Mouse (Mus musculus): ENCODE measurements around the gene Spdl1. TPM values are rescaled to one million over a fixed set of nuclear protein-coding genes. Genes with fewer than 3 reads are reported as not detected.

Spdl1 gene
- total RNA-seq, 2 experiments from 2014 or later, result 0.36 to 0.42 TPM

- intact Hi-C loops (cut with DNase I), result no loop called here
- no peak for DNase-seq (ENCODE audit: low spot score)
These were observed 69.6 kb downstream of the Spdl1 start for GRCm38 (mm10) chr11:34763739-34764361.

GRCm38 (mm10) chr11:34762570-34763127 lies 70.8 kb downstream of the Spdl1 start:
- intact Hi-C loops (cut with DNase I), result no loop called here
- no peak for DNase-seq (ENCODE audit: low spot score)

DNA sequence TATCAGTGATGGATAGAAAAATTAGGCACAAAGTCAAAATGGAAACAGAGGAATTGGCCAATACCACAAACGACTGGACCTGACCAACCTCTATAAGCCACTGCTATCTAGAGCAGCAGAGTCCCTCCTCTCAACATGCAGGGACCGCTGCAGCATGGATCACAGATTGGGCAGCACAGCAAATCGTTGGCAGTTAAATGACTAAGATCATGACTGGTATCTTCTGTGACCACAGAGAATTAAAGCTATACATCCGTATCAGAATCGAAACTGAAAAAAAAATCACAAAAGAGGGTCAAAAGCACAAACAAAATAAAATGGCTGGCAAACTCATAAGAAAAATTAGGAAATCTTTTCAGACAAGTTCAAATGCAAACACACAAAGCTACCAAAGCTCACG lies 71.3 kb downstream of the Spdl1 start:
- intact Hi-C loops (cut with DNase I), result no loop called here
- DNase-seq (ENCODE audit: low spot score), result no peak

- no peak for DNase-seq (ENCODE audit: low spot score)
- intact Hi-C loops (cut with DNase I), result no loop called here
These were observed 73.9 kb downstream of the Spdl1 start for GRCm38 (mm10) chr11:34759582-34759981.

Other genes starting within 250 kb of the Spdl1 start
- 1 to 10 TPM; 2.2 to 2.5 TPM for gene Dock2, start 49.7 kb downstream of the Spdl1 start, total RNA-seq (2021)